Mouse (Mus musculus): ENCODE measurements around the gene Atp2b4.

- peak; percentile 14; the same call in 1 of the 2 replicates for TF ChIP-seq CTCF (IDR thresholded peaks at IDR 0.05; ENCODE audit: low read depth, low read length)
- TF ChIP-seq GATA1 (IDR thresholded peaks at IDR 0.05; ENCODE audit: borderline replicate concordance, low read length) = no peak
Observed at GRCm38 (mm10) chr1:133777651-133778231, 23.1 kb downstream of the Atp2b4 start.

Data from G1E (cell line).